Mouse (Mus musculus): ENCODE results near the gene Celf2. TPM values are rescaled to one million over a fixed set of nuclear protein-coding genes. Genes with fewer than 3 reads are reported as not detected.

Celf2 gene
- polyA plus RNA-seq, 1 experiment, result 35.9 TPM

- Histone ChIP-seq H3K4me3 (replicated peaks; ENCODE audit: control insufficient read depth, low read depth, low read length) (no peak overlapping the region), H3K27ac (ENCODE audit: control insufficient read depth, insufficient read depth, low read depth, low read length, poor library complexity) (no peak overlapping the region), H3K4me1 (ENCODE audit: control insufficient read depth, insufficient read depth, low read length) (no peaks in the 10 kb centered on the region; the same call in 1 of the 2 replicates)
- TF ChIP-seq CTCF (IDR thresholded peaks at IDR 0.05; ENCODE audit: control insufficient read depth, insufficient read depth, low read length) (no peak), POLR2A (IDR thresholded peaks at IDR 0.05; ENCODE audit: borderline replicate concordance, control insufficient read depth, low read depth, low read length) (no peak)
- WGBS, result 59% methylated on average over 7 of the region's 7 CpGs
Observed at GRCm38 (mm10) chr2:7089069-7089834, 420.1 kb downstream of the Celf2 start.

- Histone ChIP-seq H3K27ac (ENCODE audit: control insufficient read depth, insufficient read depth, low read depth, low read length, poor library complexity) (no peak overlapping the region), H3K4me3 (replicated peaks; ENCODE audit: control insufficient read depth, low read depth, low read length) (no peak overlapping the region), H3K4me1 (ENCODE audit: control insufficient read depth, insufficient read depth, low read length) (no peaks in the 10 kb centered on the region; the same call in 1 of the 2 replicates)
- TF ChIP-seq CTCF (IDR thresholded peaks at IDR 0.05; ENCODE audit: control insufficient read depth, insufficient read depth, low read length), result no peak
- no peak for TF ChIP-seq POLR2A (IDR thresholded peaks at IDR 0.05; ENCODE audit: borderline replicate concordance, control insufficient read depth, low read depth, low read length)
- WGBS, result 70% methylated on average over 4 of the region's 4 CpGs
Observed at GRCm38 (mm10) chr2:7088536-7088935, 420.8 kb downstream of the Celf2 start.

- Histone ChIP-seq H3K4me3 (replicated peaks; ENCODE audit: control insufficient read depth, low read depth, low read length) (no peak overlapping the region), H3K27ac (ENCODE audit: control insufficient read depth, insufficient read depth, low read depth, low read length, poor library complexity) (no peak overlapping the region), H3K4me1 (ENCODE audit: control insufficient read depth, insufficient read depth, low read length) (no peaks in the 10 kb centered on the region; the same call in 1 of the 2 replicates)
- no peak for TF ChIP-seq CTCF (IDR thresholded peaks at IDR 0.05; ENCODE audit: control insufficient read depth, insufficient read depth, low read length)
- no peak for TF ChIP-seq POLR2A (IDR thresholded peaks at IDR 0.05; ENCODE audit: borderline replicate concordance, control insufficient read depth, low read depth, low read length)
- 84% methylated on average over 14 of the region's 14 CpGs for WGBS
Observed at GRCm38 (mm10) chr2:7087480-7087879, 421.9 kb downstream of the Celf2 start.

- TF ChIP-seq CTCF (IDR thresholded peaks at IDR 0.05; ENCODE audit: control insufficient read depth, insufficient read depth, low read length), result no peak
- TF ChIP-seq POLR2A (IDR thresholded peaks at IDR 0.05; ENCODE audit: borderline replicate concordance, control insufficient read depth, low read depth, low read length), result no peak
- H3K4me1 ChIP-seq (ENCODE audit: control insufficient read depth, insufficient read depth, low read length), result no peaks in the 10 kb centered on the region; the same call in 1 of the 2 replicates
- WGBS, result 65% methylated on average over 4 of the region's 4 CpGs
Observed at GRCm38 (mm10) chr2:7083489-7084090, 425.8 kb downstream of the Celf2 start.

GRCm38 (mm10) chr2:7082376-7083025, 426.9 kb downstream of the Celf2 start:
- no peaks in the 10 kb centered on the region; the same call in 1 of the 2 replicates for H3K4me1 ChIP-seq (ENCODE audit: control insufficient read depth, insufficient read depth, low read length)
- no peak for TF ChIP-seq POLR2A (IDR thresholded peaks at IDR 0.05; ENCODE audit: borderline replicate concordance, control insufficient read depth, low read depth, low read length)
- TF ChIP-seq CTCF (IDR thresholded peaks at IDR 0.05; ENCODE audit: control insufficient read depth, insufficient read depth, low read length), result no peak
- H3K4me3 ChIP-seq (replicated peaks; ENCODE audit: control insufficient read depth, low read depth, low read length), result no peak overlapping the region
- no peak overlapping the region for H3K27ac ChIP-seq (ENCODE audit: control insufficient read depth, insufficient read depth, low read depth, low read length, poor library complexity)
- WGBS, result 84% methylated on average over 9 of the region's 9 CpGs

More at GRCm38 (mm10) chr2:7083489-7084090, 425.8 kb downstream of the Celf2 start:
- H3K4me3 ChIP-seq (replicated peaks; ENCODE audit: control insufficient read depth, low read depth, low read length), result no peak overlapping the region
- H3K27ac ChIP-seq (ENCODE audit: control insufficient read depth, insufficient read depth, low read depth, low read length, poor library complexity), result no peak overlapping the region

- H3K4me1 ChIP-seq (ENCODE audit: control insufficient read depth, insufficient read depth, low read length), result no peaks in the 10 kb centered on the region; the same call in 1 of the 2 replicates
- H3K27ac ChIP-seq (ENCODE audit: control insufficient read depth, insufficient read depth, low read depth, low read length, poor library complexity), result no peak overlapping the region; the same call in 1 of the 2 replicates
- TF ChIP-seq POLR2A (IDR thresholded peaks at IDR 0.05; ENCODE audit: borderline replicate concordance, control insufficient read depth, low read depth, low read length) (no peak), CTCF (IDR thresholded peaks at IDR 0.05; ENCODE audit: control insufficient read depth, insufficient read depth, low read length) (no peak)
- WGBS, result 54% methylated on average over 28 of the region's 28 CpGs
- no peak overlapping the region for H3K4me3 ChIP-seq (replicated peaks; ENCODE audit: control insufficient read depth, low read depth, low read length)
Observed at GRCm38 (mm10) chr2:7080794-7081783, 428.3 kb downstream of the Celf2 start.

- Histone ChIP-seq H3K27ac (ENCODE audit: control insufficient read depth, insufficient read depth, low read depth, low read length, poor library complexity) (no peak overlapping the region), H3K4me1 (ENCODE audit: control insufficient read depth, insufficient read depth, low read length) (no peaks in the 10 kb centered on the region; the same call in 1 of the 2 replicates), H3K4me3 (replicated peaks; ENCODE audit: control insufficient read depth, low read depth, low read length) (no peak overlapping the region)
- 45% methylated on average over 7 of the region's 7 CpGs for WGBS
- TF ChIP-seq CTCF (IDR thresholded peaks at IDR 0.05; ENCODE audit: control insufficient read depth, insufficient read depth, low read length) (no peak), POLR2A (IDR thresholded peaks at IDR 0.05; ENCODE audit: borderline replicate concordance, control insufficient read depth, low read depth, low read length) (no peak)
Observed at GRCm38 (mm10) chr2:7080086-7080485, 429.3 kb downstream of the Celf2 start.
